Mouse (Mus musculus) liver, postnatal 0 days (tissue): ENCODE data around the gene Slc6a20b.

Experiments
- CTCF ChIP-seq: sonication (generic); IDR thresholded peaks from 2 replicates; pipeline ENCODE4 v1.5.1; 2016; ENCODE audit warnings: antibody characterized with exemption, low read depth
- EP300 ChIP-seq: IDR thresholded peaks from 2 replicates; pipeline ENCODE4 v1.6.1; 2016; ENCODE audit warnings: antibody characterized with exemption, low read depth, mild to moderate bottlenecking

DNA sequence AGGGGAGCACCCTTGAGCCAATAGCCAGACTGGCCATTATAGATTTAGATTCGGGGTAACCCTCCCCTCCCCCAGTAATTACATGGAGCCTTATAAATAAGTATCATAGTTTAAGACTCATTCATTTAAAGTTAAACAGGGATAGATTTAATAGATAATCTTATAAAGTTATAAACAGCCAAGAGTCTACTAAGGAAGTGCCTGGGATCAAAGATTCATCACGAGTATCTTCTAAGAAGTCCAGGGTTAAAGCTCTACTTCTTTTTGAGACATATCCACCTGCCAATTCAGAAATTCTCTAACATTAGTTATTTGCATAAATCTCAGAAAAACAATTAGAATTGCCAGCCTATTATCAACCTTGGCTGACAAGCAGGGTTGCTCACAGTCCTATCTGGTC, 7.6 kb downstream of the Slc6a20b start:
- no peak for TF ChIP-seq CTCF
- TF ChIP-seq EP300 = no peak
